Mouse (Mus musculus): ENCODE measurements around the gene Slc8a3. TPM values are rescaled to one million over a fixed set of nuclear protein-coding genes. Genes with fewer than 3 reads are reported as not detected.
"Not testable (repeated sequence)": the region's sequence is repeated elsewhere in the genome, so short reads cannot be mapped to it uniquely, and the experiment has no call there.

The Slc8a3 gene
- total RNA-seq (2014; rRNA removed): under 0.01 and 0.07 TPM in 2 replicates
- 0.01 TPM in 1 of 2 replicates, not detected in the other for polyA plus RNA-seq (2012; rRNA removed)

- DNase-seq (ENCODE audit: extremely low read depth, low read depth, low spot score): peak; percentile 1
- H3K4me3 ChIP-seq (ENCODE audit: insufficient read depth, low read depth, low read length): peak within 1 kb of the TSS; percentile 25; the same call in 1 of the 2 replicates
- peak within 1 kb of the TSS; percentile 18; the same call in 1 of the 2 replicates for H3K9ac ChIP-seq (ENCODE audit: low read depth, low read length)
- no peak for TF ChIP-seq POLR2A (IDR thresholded peaks at IDR 0.05; ENCODE audit: extremely low read depth, insufficient read depth, low read length)
- TF ChIP-seq CTCF (IDR thresholded peaks at IDR 0.05; ENCODE audit: low read depth, low read length): no peak
- peaks cover 12% of the 10 kb centered on the region for H3K27me3 ChIP-seq (ENCODE audit: control insufficient read depth, insufficient read depth, low read length)
- H3K36me3 ChIP-seq (ENCODE audit: control insufficient read depth, insufficient read depth, low read length): no peaks in the 10 kb centered on the region
- H3K27ac ChIP-seq (replicated peaks; ENCODE audit: insufficient read depth, low read depth, low read length): no peak within 1 kb of the TSS
- WGBS: under 1% methylated on average over 47 of the region's 47 CpGs
- no peaks in the 10 kb centered on the region; the same call in 1 of the 2 replicates for H3K4me1 ChIP-seq (ENCODE audit: control insufficient read depth, insufficient read depth, low read length)
- H3K79me2 ChIP-seq (ENCODE audit: control insufficient read depth, insufficient read depth, low read length): no peaks in the 10 kb centered on the region
Measured at GRCm38 (mm10) chr12:81332875-81333421, at the start of gene Slc8a3. Slc8a3 (minus strand) TSS chr12:81333180.

- not testable (repeated sequence) for DNase-seq (ENCODE audit: extremely low read depth, low read depth, low spot score); H3K4me3 ChIP-seq (ENCODE audit: insufficient read depth, low read depth, low read length); H3K4me1 ChIP-seq (ENCODE audit: control insufficient read depth, insufficient read depth, low read length); H3K79me2 ChIP-seq (ENCODE audit: control insufficient read depth, insufficient read depth, low read length); H3K27ac ChIP-seq (replicated peaks; ENCODE audit: insufficient read depth, low read depth, low read length); H3K27me3 ChIP-seq (ENCODE audit: control insufficient read depth, insufficient read depth, low read length); H3K36me3 ChIP-seq (ENCODE audit: control insufficient read depth, insufficient read depth, low read length); H3K9ac ChIP-seq (ENCODE audit: low read depth, low read length)
- WGBS: 100% methylated on average over 1 of the region's 1 CpGs
Measured at GRCm38 (mm10) chr12:81379364-81379763, 46.4 kb upstream of the Slc8a3 start, which contains the start of gene Gm4787. Gm4787 (minus strand) TSS chr12:81379464.

- H3K27me3 ChIP-seq (ENCODE audit: control insufficient read depth, insufficient read depth, low read length): peaks cover 12% of the 10 kb centered on the region
- H3K4me1 ChIP-seq (ENCODE audit: control insufficient read depth, insufficient read depth, low read length): no peaks in the 10 kb centered on the region; the same call in 1 of the 2 replicates
- H3K36me3 ChIP-seq (ENCODE audit: control insufficient read depth, insufficient read depth, low read length): no peaks in the 10 kb centered on the region
- WGBS: 85% methylated on average over 5 of the region's 5 CpGs
- DNase-seq (ENCODE audit: extremely low read depth, low read depth, low spot score): no peak
- H3K9ac ChIP-seq (ENCODE audit: low read depth, low read length): no peak overlapping the region
- no peak for TF ChIP-seq CTCF (IDR thresholded peaks at IDR 0.05; ENCODE audit: low read depth, low read length)
- TF ChIP-seq POLR2A (IDR thresholded peaks at IDR 0.05; ENCODE audit: extremely low read depth, insufficient read depth, low read length): no peak
- no peak overlapping the region for H3K4me3 ChIP-seq (ENCODE audit: insufficient read depth, low read depth, low read length)
- no peaks in the 10 kb centered on the region for H3K79me2 ChIP-seq (ENCODE audit: control insufficient read depth, insufficient read depth, low read length)
- no peak overlapping the region for H3K27ac ChIP-seq (replicated peaks; ENCODE audit: insufficient read depth, low read depth, low read length)
Measured at GRCm38 (mm10) chr12:81333841-81334240, 861 bp upstream of the Slc8a3 start.

- Histone ChIP-seq H3K4me3 (ENCODE audit: insufficient read depth, low read depth, low read length) (peak overlapping the region; percentile 25; the same call in 1 of the 2 replicates), H3K27me3 (ENCODE audit: control insufficient read depth, insufficient read depth, low read length) (peaks cover 12% of the 10 kb centered on the region)
Measured at GRCm38 (mm10) chr12:81331937-81332874, 774 bp downstream of the Slc8a3 start.

GRCm38 (mm10) chr12:81331046-81331638 lies 1.8 kb downstream of the Slc8a3 start:
- no peak for DNase-seq (ENCODE audit: extremely low read depth, low read depth, low spot score)
- no peak for TF ChIP-seq CTCF (IDR thresholded peaks at IDR 0.05; ENCODE audit: low read depth, low read length)
- TF ChIP-seq POLR2A (IDR thresholded peaks at IDR 0.05; ENCODE audit: extremely low read depth, insufficient read depth, low read length): no peak
- WGBS: 47% methylated on average over 5 of the region's 5 CpGs
- H3K9ac ChIP-seq (ENCODE audit: low read depth, low read length): no peak overlapping the region
- H3K4me1 ChIP-seq (ENCODE audit: control insufficient read depth, insufficient read depth, low read length): no peaks in the 10 kb centered on the region; the same call in 1 of the 2 replicates
- H3K79me2 ChIP-seq (ENCODE audit: control insufficient read depth, insufficient read depth, low read length): no peaks in the 10 kb centered on the region
- no peaks in the 10 kb centered on the region for H3K36me3 ChIP-seq (ENCODE audit: control insufficient read depth, insufficient read depth, low read length)
- H3K4me3 ChIP-seq (ENCODE audit: insufficient read depth, low read depth, low read length): no peak overlapping the region
- no peak overlapping the region for H3K27ac ChIP-seq (replicated peaks; ENCODE audit: insufficient read depth, low read depth, low read length)
- peaks cover 12% of the 10 kb centered on the region for H3K27me3 ChIP-seq (ENCODE audit: control insufficient read depth, insufficient read depth, low read length)

More at GRCm38 (mm10) chr12:81331937-81332874, 774 bp downstream of the Slc8a3 start:
- WGBS: 1% methylated on average over 54 of the region's 54 CpGs
- peak overlapping the region; percentile 18; the same call in 1 of the 2 replicates for H3K9ac ChIP-seq (ENCODE audit: low read depth, low read length)
- no peak for DNase-seq (ENCODE audit: extremely low read depth, low read depth, low spot score)
- TF ChIP-seq POLR2A (IDR thresholded peaks at IDR 0.05; ENCODE audit: extremely low read depth, insufficient read depth, low read length) (no peak), CTCF (IDR thresholded peaks at IDR 0.05; ENCODE audit: low read depth, low read length) (no peak)
- no peaks in the 10 kb centered on the region for H3K36me3 ChIP-seq (ENCODE audit: control insufficient read depth, insufficient read depth, low read length)
- no peaks in the 10 kb centered on the region for H3K79me2 ChIP-seq (ENCODE audit: control insufficient read depth, insufficient read depth, low read length)
- no peaks in the 10 kb centered on the region; the same call in 1 of the 2 replicates for H3K4me1 ChIP-seq (ENCODE audit: control insufficient read depth, insufficient read depth, low read length)
- no peak overlapping the region for H3K27ac ChIP-seq (replicated peaks; ENCODE audit: insufficient read depth, low read depth, low read length)
